Mouse (Mus musculus) limb, embryonic 12.5 days (tissue): ENCODE results near the gene Grk2. TPM values are rescaled to one million over a fixed set of nuclear protein-coding genes. Genes with fewer than 3 reads are reported as not detected.

ENCODE experiments used
- ATAC-seq: fragments of 200-750 bp; cut with Nextera tagmentation; 2 replicates; pipeline ENCODE4 v1.8.0; 2017; ENCODE audit warnings: low read depth, moderate TSS enrichment; ENCODE audit not compliant: insufficient number of reproducible peaks, insufficient read depth, low FRiP score, low TSS enrichment
- H3K27ac ChIP-seq: fragments of 300-500 bp; sonication (generic); 2 replicates; pipeline ENCODE4 v1.5.1; 2016; ENCODE audit warnings: mild to moderate bottlenecking, moderate library complexity
- H3K27me3 ChIP-seq: fragments of 300-500 bp; sonication (generic); 2 replicates; pipeline ENCODE4 v1.6.1; 2016; ENCODE audit warnings: mild to moderate bottlenecking, moderate library complexity
- H3K36me3 ChIP-seq: fragments of 300-500 bp; sonication (generic); 2 replicates; pipeline ENCODE4 v1.6.1; 2016; ENCODE audit warnings: mild to moderate bottlenecking, moderate library complexity
- H3K4me1 ChIP-seq: fragments of 300-500 bp; sonication (generic); replicated peaks from 2 replicates; pipeline ENCODE4 v1.6.1; 2016
- H3K4me2 ChIP-seq: fragments of 300-500 bp; sonication (generic); 2 replicates; pipeline ENCODE4 v1.6.1; 2016; ENCODE audit warnings: mild to moderate bottlenecking, moderate library complexity
- H3K4me3 ChIP-seq: fragments of 300-500 bp; sonication (generic); replicated peaks from 2 replicates; pipeline ENCODE4 v1.5.1; 2016; ENCODE audit warnings: mild to moderate bottlenecking
- H3K9ac ChIP-seq: fragments of 300-500 bp; sonication (generic); replicated peaks from 2 replicates; pipeline ENCODE4 v1.6.1; 2016; ENCODE audit warnings: mild to moderate bottlenecking, moderate library complexity
- H3K9me3 ChIP-seq: fragments of 300-500 bp; sonication (generic); 2 replicates; pipeline ENCODE4 v1.6.1; 2016; ENCODE audit warnings: mild to moderate bottlenecking, moderate library complexity
- WGBS: fragments of 180-500 bp; shearing (Covaris S2); methylation state at CpG from one replicate; pipeline ENCODE4 v1.1.7; 2016; 5-methylcytosine and 5-hydroxymethylcytosine counted together
- polyA plus RNA-seq: library from polyadenylated mRNA; unstranded; fragments of >200 nt; fragmentation: Nextera tagmentation; extraction: Ambion mirVana; gene quantifications from 2 replicates; pipeline ENCODE4 v1.2.1, GENCODE M21; 2016

The Grk2 gene
- 15.6 and 16.1 TPM in 2 replicates for polyA plus RNA-seq

- WGBS, result 0% methylated on average over 44 of the region's 46 CpGs
- peak within 1 kb of the TSS; percentile 89 for H3K4me2 ChIP-seq
- H3K4me1 ChIP-seq, result peaks cover 42% of the 10 kb centered on the region
- ATAC-seq, result peak; percentile 75
- peak within 1 kb of the TSS; percentile 76 for H3K27ac ChIP-seq
- no peaks in the 10 kb centered on the region for H3K27me3 ChIP-seq
- H3K9ac ChIP-seq, result peak within 1 kb of the TSS; percentile 92
- H3K4me3 ChIP-seq, result peak within 1 kb of the TSS; percentile 92
- no peaks in the 10 kb centered on the region for H3K9me3 ChIP-seq
- no peaks in the 10 kb centered on the region for H3K36me3 ChIP-seq
Observed at GRCm38 (mm10) chr19:4306190-4306577, at the start of gene Grk2. Gene Grk2 (minus strand): TSS chr19:4306222.

- Histone ChIP-seq H3K9ac (no peak overlapping the region), H3K4me2 (no peak overlapping the region), H3K27ac (no peak overlapping the region), H3K4me1 (no peaks in the 10 kb centered on the region), H3K36me3 (peaks cover 90% of the 10 kb centered on the region), H3K9me3 (no peaks in the 10 kb centered on the region), H3K4me3 (no peak overlapping the region), H3K27me3 (no peaks in the 10 kb centered on the region)
- ATAC-seq, result no peak
- WGBS, result 94% methylated on average over 2 of the region's 2 CpGs
Observed at GRCm38 (mm10) chr19:4349455-4349854, 43.4 kb upstream of the Grk2 start.

- ATAC-seq, result no peak
- Histone ChIP-seq H3K4me1 (no peaks in the 10 kb centered on the region), H3K9ac (no peak overlapping the region), H3K27ac (no peak overlapping the region), H3K4me3 (no peak overlapping the region), H3K36me3 (peaks cover 89% of the 10 kb centered on the region), H3K27me3 (no peaks in the 10 kb centered on the region), H3K4me2 (no peak overlapping the region), H3K9me3 (no peaks in the 10 kb centered on the region)
- WGBS, result 94% methylated on average over 1 of the region's 1 CpGs
Observed at GRCm38 (mm10) chr19:4346479-4346878, 40.5 kb upstream of the Grk2 start.

DNA sequence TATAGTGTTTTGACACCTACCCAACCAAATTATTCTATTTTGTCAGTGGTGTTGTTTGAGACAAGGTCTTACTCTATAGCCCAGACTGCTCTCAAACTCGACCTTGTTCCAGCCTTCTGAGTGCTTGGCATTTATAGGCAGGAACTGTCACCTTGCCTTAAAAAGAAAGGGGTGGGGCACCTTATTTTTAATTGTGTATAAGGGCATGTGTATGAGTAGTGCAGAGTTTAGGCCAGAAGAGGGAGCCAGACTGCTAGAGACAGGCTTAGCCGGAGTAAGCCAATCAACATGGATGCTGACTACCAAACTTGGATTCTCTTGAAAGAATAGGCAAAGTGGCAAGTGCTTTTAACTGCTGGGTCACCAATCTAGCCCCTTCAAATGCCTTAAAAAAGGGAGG is 32.1 kb upstream of the Grk2 start:
- H3K4me2 ChIP-seq, result no peak overlapping the region
- WGBS, result 46% methylated on average over 2 of the region's 2 CpGs
- peaks cover 60% of the 10 kb centered on the region for H3K36me3 ChIP-seq
- peaks cover 11% of the 10 kb centered on the region for H3K4me1 ChIP-seq
- no peaks in the 10 kb centered on the region for H3K9me3 ChIP-seq
- ATAC-seq, result no peak
- no peaks in the 10 kb centered on the region for H3K27me3 ChIP-seq
- no peak overlapping the region for H3K4me3 ChIP-seq
- no peak overlapping the region for H3K27ac ChIP-seq
- no peak overlapping the region for H3K9ac ChIP-seq

GRCm38 (mm10) chr19:4333791-4334190 is 27.8 kb upstream of the Grk2 start:
- H3K36me3 ChIP-seq, result peaks cover 51% of the 10 kb centered on the region
- peak overlapping the region; percentile 87 for H3K4me2 ChIP-seq
- no peaks in the 10 kb centered on the region for H3K9me3 ChIP-seq
- H3K4me1 ChIP-seq, result peaks cover 25% of the 10 kb centered on the region
- peak overlapping the region; percentile 78 for H3K9ac ChIP-seq
- H3K27ac ChIP-seq, result peak overlapping the region; percentile 93
- peak; percentile 99 for ATAC-seq
- peak overlapping the region; percentile 61 for H3K4me3 ChIP-seq
- under 1% methylated on average over 16 of the region's 16 CpGs for WGBS
- H3K27me3 ChIP-seq, result no peaks in the 10 kb centered on the region

- H3K36me3 ChIP-seq, result peaks cover 51% of the 10 kb centered on the region
- peaks cover 25% of the 10 kb centered on the region for H3K4me1 ChIP-seq
- H3K9me3 ChIP-seq, result no peaks in the 10 kb centered on the region
- H3K4me3 ChIP-seq, result peak overlapping the region; percentile 61
- peak overlapping the region; percentile 87 for H3K4me2 ChIP-seq
- WGBS, result 2% methylated on average over 13 of the region's 13 CpGs
- no peak for ATAC-seq
- peak overlapping the region; percentile 93 for H3K27ac ChIP-seq
- no peaks in the 10 kb centered on the region for H3K27me3 ChIP-seq
- peak overlapping the region; percentile 78 for H3K9ac ChIP-seq
Observed at GRCm38 (mm10) chr19:4333100-4333775, 27.2 kb upstream of the Grk2 start.

DNA sequence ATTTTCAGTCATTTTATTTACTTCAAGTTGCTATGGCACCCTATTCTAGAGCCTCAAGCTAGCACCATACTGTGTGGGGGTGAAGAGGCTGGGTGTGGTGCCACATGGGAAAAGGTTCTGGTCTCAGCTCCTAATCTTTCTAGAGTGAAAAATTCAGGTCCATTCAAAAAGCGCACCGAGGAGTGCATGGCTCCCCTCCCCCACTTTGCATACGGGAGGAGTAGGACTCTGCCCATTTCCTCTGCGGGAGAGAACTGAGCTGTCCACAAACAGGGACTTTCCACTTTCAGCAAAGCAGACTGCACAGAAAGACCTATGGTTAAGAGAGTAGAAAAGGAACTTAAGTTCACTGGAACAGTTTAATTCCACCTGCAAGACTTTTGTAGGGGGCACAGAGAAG is 26.6 kb upstream of the Grk2 start:
- peaks cover 54% of the 10 kb centered on the region for H3K36me3 ChIP-seq
- H3K27me3 ChIP-seq, result no peaks in the 10 kb centered on the region
- peak overlapping the region; percentile 87 for H3K4me2 ChIP-seq
- H3K27ac ChIP-seq, result peak overlapping the region; percentile 93
- no peaks in the 10 kb centered on the region for H3K9me3 ChIP-seq
- H3K4me1 ChIP-seq, result peaks cover 25% of the 10 kb centered on the region
- H3K4me3 ChIP-seq, result peak overlapping the region; percentile 61
- peak overlapping the region; percentile 78 for H3K9ac ChIP-seq
- WGBS, result 0% methylated on average over 4 of the region's 4 CpGs
- ATAC-seq, result no peak

DNA sequence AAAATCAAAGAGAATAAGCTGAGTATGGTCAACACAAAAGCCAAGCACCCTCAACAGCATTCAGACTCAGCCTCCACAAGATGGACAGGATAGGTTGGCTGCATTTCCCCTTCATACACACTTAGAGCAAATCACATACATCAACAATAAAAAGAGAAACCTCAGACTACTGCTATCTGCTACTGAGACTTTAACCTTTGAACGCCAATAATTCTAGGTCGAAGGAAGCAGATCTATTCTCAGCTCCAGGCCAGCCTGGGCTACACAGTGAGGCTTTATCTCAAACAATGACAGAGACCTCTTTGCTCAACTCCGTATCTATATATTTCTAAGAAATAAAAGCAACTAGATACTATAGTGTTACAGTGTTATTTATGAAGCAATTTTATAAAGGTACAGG is 25.3 kb upstream of the Grk2 start:
- peaks cover 25% of the 10 kb centered on the region for H3K4me1 ChIP-seq
- 90% methylated on average over 3 of the region's 3 CpGs for WGBS
- H3K9me3 ChIP-seq, result no peaks in the 10 kb centered on the region
- H3K27ac ChIP-seq, result no peak overlapping the region
- no peak overlapping the region for H3K4me2 ChIP-seq
- no peak overlapping the region for H3K9ac ChIP-seq
- no peak for ATAC-seq
- H3K36me3 ChIP-seq, result peaks cover 59% of the 10 kb centered on the region
- no peaks in the 10 kb centered on the region for H3K27me3 ChIP-seq
- H3K4me3 ChIP-seq, result no peak overlapping the region

GRCm38 (mm10) chr19:4330603-4331002 is 24.6 kb upstream of the Grk2 start:
- WGBS, result 94% methylated on average over 2 of the region's 2 CpGs
- no peak for ATAC-seq
- H3K4me2 ChIP-seq, result no peak overlapping the region
- no peaks in the 10 kb centered on the region for H3K27me3 ChIP-seq
- no peaks in the 10 kb centered on the region for H3K9me3 ChIP-seq
- no peak overlapping the region for H3K9ac ChIP-seq
- peaks cover 25% of the 10 kb centered on the region for H3K4me1 ChIP-seq
- no peak overlapping the region for H3K4me3 ChIP-seq
- no peak overlapping the region for H3K27ac ChIP-seq
- peaks cover 65% of the 10 kb centered on the region for H3K36me3 ChIP-seq

DNA sequence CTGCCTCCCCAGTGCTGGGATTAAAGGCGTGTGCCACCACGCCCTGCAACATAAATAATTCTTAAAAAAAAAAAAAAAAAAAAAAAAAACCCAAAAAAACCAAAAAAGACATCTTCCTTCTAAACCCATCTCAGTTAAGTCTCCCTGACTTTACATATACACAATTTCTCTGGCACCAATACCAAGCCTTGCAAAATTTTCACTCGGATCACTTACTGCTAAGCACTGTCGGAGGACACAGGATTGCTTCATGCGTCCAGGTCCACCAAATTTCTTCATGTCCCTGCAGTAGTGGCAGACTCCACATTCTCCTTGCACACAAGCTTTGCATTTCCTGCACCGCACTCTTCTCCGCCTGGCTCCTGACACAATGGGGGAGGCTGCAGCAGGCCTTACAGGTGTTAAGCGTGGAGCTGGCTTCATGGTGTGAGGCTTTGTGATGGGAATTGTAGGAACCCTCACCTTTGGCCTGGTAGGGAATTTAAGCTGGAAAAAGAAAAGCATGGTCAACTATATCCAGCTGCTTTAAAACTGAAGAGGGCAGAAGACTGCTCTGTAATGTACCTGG is 22.8 kb upstream of the Grk2 start:
- WGBS, result 93% methylated on average over 8 of the region's 8 CpGs
- Histone ChIP-seq H3K27me3 (no peaks in the 10 kb centered on the region), H3K9me3 (no peaks in the 10 kb centered on the region), H3K4me3 (no peak overlapping the region), H3K4me2 (no peak overlapping the region), H3K4me1 (peaks cover 14% of the 10 kb centered on the region), H3K9ac (no peak overlapping the region), H3K27ac (no peak overlapping the region), H3K36me3 (peaks cover 78% of the 10 kb centered on the region)
- ATAC-seq, result no peak

DNA sequence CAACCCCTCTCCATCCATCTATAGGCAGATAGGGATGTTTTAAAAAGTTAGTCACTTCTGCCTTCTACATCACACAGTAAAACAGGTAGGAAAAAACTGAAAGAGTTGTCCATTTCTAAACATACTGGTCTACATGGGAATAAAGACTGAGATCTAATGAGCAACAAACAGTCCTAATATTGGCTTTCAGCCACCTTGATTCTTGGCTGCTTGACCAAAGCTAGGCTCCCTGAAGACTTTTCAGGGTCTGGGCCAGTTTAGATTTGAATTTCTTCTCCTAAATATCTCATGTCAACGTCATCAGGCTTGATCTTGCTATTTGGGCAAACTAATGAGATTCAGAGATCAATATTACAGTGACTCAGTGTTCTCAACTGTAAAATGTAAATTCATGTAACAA is 20.9 kb upstream of the Grk2 start:
- Histone ChIP-seq H3K27me3 (no peaks in the 10 kb centered on the region), H3K4me2 (no peak overlapping the region), H3K36me3 (peaks cover 95% of the 10 kb centered on the region), H3K9ac (no peak overlapping the region), H3K4me1 (peaks cover 4% of the 10 kb centered on the region), H3K4me3 (no peak overlapping the region), H3K27ac (no peak overlapping the region), H3K9me3 (no peaks in the 10 kb centered on the region)
- no peak for ATAC-seq
- WGBS, result 93% methylated on average over 1 of the region's 1 CpGs

- H3K4me3 ChIP-seq, result no peak overlapping the region
- no peaks in the 10 kb centered on the region for H3K9me3 ChIP-seq
- 78% methylated on average over 3 of the region's 3 CpGs for WGBS
- H3K27me3 ChIP-seq, result no peaks in the 10 kb centered on the region
- ATAC-seq, result no peak
- H3K4me2 ChIP-seq, result no peak overlapping the region
- no peak overlapping the region for H3K27ac ChIP-seq
- H3K4me1 ChIP-seq, result no peaks in the 10 kb centered on the region
- no peak overlapping the region for H3K9ac ChIP-seq
- peaks cover 96% of the 10 kb centered on the region for H3K36me3 ChIP-seq
Observed at GRCm38 (mm10) chr19:4326106-4326505, 20.1 kb upstream of the Grk2 start.
